Mouse (Mus musculus): ENCODE results near the gene Lrrc36.

The Lrrc36 gene

GRCm38 (mm10) chr8:105433511-105433910 lies 20.1 kb downstream of the Lrrc36 start:
- no peak for DNase-seq

GRCm38 (mm10) chr8:105434136-105434535 lies 20.8 kb downstream of the Lrrc36 start:
- DNase-seq: no peak

DNA sequence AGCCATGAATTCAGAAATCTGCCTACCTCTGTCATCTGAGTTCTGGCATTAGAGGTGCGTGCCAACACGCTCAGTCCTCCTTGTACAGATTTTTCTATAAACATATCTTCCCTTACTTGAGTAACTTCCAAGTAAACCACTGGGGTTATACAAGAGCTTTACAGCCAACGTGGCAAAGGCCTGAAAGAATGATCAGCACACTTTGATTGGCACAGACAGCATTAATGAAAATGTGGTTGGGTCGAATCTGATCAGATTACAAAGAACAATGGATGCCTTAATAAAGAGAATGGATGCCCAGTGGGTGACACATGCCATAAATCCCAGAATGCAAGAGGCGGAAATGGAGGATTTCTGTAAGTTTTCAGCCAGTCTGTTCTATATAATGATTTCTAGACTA lies 22.8 kb downstream of the Lrrc36 start:
- DNase-seq: no peak

- DNase-seq: no peak
Measured at GRCm38 (mm10) chr8:105437078-105437748, 23.8 kb downstream of the Lrrc36 start.

DNA sequence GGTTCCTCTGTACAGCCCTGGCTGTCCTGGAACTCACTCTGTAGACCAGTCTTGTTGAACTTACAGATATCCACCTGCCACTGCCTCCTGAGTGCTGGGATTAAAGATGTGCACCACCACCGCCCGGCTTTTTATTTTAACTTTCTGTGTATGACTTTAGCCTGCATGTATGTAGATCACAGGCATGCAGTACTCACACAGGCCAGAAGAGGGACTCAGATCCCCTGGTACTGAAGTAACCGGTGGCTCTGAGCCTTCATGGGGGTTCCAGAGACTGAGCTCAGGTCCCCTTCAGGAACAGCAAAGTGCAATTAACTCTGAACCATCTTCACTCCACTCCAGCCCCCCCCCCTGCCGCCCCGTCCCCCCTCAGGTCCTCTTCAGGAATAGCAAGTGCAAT lies 25.5 kb downstream of the Lrrc36 start:
- DNase-seq: peak; percentile 40

GRCm38 (mm10) chr8:105441433-105441832 lies 28.1 kb downstream of the Lrrc36 start:
- DNase-seq: peak; percentile 58

- no peak for DNase-seq
Measured at GRCm38 (mm10) chr8:105442661-105443060, 29.3 kb downstream of the Lrrc36 start.

GRCm38 (mm10) chr8:105445296-105446126 lies 32.1 kb downstream of the Lrrc36 start:
- DNase-seq: no peak

DNA sequence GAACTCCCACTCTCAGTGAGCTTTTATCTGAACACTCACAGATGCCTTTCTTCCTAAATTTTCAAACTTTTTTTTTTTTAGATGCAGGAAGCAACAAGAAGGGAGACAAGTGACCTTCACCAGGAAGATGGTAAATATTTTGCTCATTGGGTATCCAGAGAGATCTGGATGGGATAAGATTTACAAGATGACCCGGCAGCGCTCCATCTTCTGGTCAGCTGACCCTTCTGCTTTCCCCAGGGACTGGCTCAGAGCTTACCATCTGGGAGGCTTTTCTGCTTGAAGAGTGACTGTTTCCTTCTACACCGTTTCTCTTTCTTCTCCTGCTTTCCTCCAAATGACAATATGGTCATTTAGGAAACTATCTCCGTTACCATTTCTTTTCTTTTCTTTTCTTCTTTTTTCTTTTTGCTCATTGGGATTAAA lies 32.8 kb downstream of the Lrrc36 start:
- DNase-seq: no peak

DNA sequence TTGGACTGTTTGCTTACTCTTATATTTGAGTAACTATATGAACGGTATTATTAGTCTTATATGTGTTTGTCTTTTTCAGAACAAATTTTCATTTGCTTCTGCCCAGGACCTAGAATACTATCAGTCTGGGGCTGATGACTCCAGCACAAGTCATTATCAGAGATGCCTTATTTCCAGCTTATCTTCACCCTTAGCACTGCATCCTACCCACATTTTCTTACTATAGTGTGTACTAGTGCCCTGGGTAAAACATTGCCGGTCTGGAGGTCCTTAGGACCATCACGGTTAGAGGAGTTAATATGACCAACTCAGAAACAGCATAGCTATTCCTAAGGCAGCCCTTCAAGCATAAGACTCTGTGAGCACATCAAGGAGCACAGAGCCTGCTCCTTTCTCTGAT lies 34.8 kb downstream of the Lrrc36 start:
- no peak for DNase-seq

GRCm38 (mm10) chr8:105448596-105448995 lies 35.2 kb downstream of the Lrrc36 start:
- DNase-seq: no peak

DNA sequence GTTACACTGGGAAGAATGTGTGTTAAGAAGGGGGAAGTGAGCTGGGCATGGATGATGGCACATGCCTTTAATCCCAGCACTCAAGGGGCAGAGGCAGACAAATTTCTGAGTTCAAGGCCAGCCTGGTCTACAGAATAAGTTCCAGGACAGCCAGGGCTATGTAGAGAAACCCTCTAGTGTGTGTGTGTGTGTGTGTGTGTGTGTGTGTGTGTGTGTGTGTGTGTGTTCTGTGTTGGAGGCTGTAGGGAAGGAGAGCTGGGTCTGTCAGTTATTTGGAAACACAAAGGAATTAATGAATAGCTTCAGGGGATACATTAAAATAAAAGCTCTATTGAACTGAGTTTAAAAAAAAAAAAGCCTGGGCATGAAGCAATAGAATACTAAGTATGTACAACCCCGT lies 37.6 kb downstream of the Lrrc36 start:
- no peak for DNase-seq

DNA sequence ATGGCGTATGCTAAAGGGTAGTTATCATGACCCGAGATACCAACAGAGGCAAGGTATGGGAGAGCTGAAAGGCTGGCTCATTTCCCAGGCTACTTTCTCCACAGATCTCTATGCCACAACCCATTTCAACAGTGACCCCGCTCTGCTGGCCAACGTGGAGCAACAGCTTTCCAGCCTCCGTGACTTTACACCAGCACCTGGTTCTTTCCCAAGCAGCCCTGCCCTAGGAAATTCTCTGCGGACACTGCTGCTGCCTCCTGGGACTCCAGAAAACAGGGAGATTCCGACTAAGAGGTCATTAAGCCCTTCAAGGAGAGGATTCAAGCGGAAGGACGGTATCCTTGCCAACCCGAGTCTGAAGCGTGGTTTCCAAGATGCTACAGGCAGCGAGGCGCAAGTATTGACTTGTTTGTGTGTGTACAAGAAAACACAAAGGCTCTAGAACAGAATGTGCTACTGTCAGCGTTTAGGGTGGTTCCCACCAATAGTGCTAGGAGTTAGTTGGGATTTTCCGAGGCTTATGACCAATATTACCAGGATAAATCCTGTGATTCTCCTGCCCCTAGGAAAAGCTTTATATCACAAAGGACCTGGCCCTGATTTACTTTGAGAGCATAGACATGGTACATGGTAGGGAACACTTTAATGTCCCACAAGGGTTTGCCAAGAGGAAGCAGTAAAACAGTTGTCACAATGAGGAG lies 38.7 kb downstream of the Lrrc36 start:
- DNase-seq: no peak

GRCm38 (mm10) chr8:105453296-105453695 lies 39.9 kb downstream of the Lrrc36 start:
- no peak for DNase-seq

- no peak for DNase-seq
Measured at GRCm38 (mm10) chr8:105454088-105454487, 40.7 kb downstream of the Lrrc36 start.

DNA sequence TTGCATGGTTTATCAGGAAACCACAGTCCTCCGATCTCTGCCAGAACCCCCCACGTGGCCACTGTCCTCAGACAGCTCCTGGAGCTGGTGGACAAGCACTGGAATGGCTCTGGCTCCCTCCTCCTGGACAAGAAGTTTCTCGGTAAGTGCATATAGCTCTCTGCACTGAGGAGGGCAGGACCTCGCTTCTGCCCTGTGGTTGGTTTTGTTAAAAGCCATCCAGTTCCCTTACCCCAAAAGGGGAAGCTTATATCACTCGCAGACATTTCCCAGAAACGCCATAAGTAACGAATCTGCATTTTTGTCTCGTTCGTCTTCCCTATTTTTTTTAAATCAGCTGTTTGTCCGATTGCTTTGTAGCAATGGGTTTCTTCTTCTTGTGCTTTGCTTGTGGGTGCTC lies 41.8 kb downstream of the Lrrc36 start:
- no peak for DNase-seq

GRCm38 (mm10) chr8:105461085-105461803 lies 47.9 kb downstream of the Lrrc36 start:
- no peak for DNase-seq

GRCm38 (mm10) chr8:105464595-105464994 lies 51.2 kb downstream of the Lrrc36 start:
- DNase-seq: no peak

DNA sequence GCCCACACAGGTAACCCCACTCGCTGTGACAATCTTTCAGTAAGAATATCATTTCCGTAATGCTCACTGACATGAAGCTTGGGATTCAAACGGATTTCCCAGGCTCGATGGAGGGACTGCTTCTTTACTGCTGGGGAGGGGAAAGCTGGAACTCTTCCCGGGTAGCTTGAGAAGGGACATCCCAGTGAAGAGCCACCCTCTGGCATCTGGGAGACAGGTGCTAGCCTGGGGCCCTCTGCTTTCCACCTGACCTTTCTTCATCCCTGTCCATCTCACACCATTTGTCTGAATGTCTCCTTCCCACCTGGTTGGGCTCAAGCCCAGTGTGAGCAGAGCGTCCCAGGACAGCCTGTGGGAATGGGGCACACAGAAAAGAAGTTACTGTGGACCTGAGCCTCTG lies 52.9 kb downstream of the Lrrc36 start:
- no peak for DNase-seq

DNA sequence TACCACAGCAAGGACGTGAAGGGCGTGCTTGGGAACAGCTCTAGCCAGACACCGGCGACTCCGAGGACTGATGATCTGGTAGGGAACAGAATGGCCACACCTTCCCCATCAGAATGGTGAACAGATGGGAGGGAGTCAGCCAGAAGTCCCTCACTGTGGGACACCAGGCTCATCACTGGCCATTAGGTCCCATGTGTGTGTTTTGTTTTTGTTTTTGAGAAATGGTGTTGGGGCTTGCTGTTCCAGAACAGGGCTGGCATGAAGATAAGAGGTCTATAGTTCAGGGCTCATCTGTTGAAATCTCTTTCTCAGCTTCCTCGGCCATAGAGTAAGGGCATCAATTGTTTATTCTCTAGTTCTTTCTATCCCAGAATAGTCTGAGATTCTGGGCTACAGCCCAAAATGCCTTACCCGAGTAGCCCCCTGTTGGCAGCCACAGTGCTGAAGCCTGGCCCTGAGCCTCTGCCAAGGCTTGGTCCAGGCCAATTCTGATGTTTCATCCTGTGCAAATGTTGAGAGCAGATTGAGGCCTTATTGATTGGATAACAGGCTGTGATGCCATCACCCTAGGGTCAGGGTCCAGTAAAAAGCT lies 53.4 kb downstream of the Lrrc36 start:
- peak; percentile 63 for DNase-seq

DNA sequence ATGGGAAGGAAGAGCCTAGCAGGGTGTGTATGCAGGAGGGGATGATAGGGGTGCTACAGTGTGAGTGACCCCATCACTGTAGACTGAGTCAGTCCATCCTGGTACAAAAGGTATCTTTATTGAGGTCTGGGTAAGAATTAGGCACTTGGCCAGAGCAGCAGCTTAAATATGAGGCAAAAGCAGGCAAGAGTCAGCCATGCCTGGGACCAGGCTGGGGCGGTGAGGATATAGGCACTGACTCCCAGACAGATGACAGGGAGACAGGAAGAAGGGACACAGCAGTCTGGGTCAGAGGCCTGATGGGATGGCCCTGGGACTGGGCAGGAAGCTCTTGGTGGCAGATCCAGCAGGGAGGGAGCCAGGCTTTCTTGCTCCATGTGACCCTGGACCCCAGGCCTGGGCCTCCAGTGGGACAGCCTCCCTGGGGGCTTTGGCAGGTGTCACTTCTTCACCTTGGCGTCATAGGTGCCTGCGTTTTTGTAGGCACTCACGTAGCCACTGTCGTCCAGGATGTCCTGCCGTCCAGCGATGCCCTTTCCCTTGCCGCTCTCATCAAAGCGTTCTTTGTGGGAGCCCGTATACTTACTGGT lies 54.1 kb downstream of the Lrrc36 start:
- DNase-seq: no peak

- DNase-seq: no peak
Measured at GRCm38 (mm10) chr8:105468002-105468720, 54.8 kb downstream of the Lrrc36 start.
